Mouse (Mus musculus) olfactory bulb, adult 2 months (tissue): Measurements from ENCODE around the gene Tbx15. TPM values are rescaled to one million over a fixed set of nuclear protein-coding genes. Genes with fewer than 3 reads are reported as not detected.

ENCODE experiments used
- H3K27ac ChIP-seq: fragments of 200-500 bp; 2 replicates; pipeline ENCODE4 v1.5.1; 2012; ENCODE audit warnings: low read depth, low read length; ENCODE audit not compliant: insufficient read depth
- H3K4me1 ChIP-seq: fragments of 200-500 bp; 2 replicates; pipeline ENCODE4 v1.6.1; 2012; ENCODE audit warnings: low read length; ENCODE audit not compliant: control insufficient read depth, insufficient read depth
- H3K4me3 ChIP-seq: fragments of 200-500 bp; 2 replicates; pipeline ENCODE4 v1.5.1; 2012; ENCODE audit warnings: mild to moderate bottlenecking, low read depth, low read length, moderate library complexity; ENCODE audit not compliant: insufficient read depth
- CTCF ChIP-seq: fragments of 200-500 bp; IDR thresholded peaks from 2 replicates; pipeline ENCODE4 v1.5.1; 2012; ENCODE audit warnings: low read depth, mild to moderate bottlenecking, low read length, moderate library complexity; ENCODE audit not compliant: insufficient read depth
- POLR2A ChIP-seq: fragments of 200-500 bp; IDR thresholded peaks from 2 replicates; pipeline ENCODE4 v1.6.1; 2012; ENCODE audit warnings: mild to moderate bottlenecking, low read depth, low read length, moderate library complexity; ENCODE audit not compliant: insufficient read depth
- WGBS: fragments of 180-500 bp; shearing (Covaris S2); methylation state at CpG from one replicate; pipeline ENCODE4 v1.1.7; 2018; 5-methylcytosine and 5-hydroxymethylcytosine counted together
- polyA plus RNA-seq: library from polyadenylated mRNA; stranded (reverse); fragments of >200 nt; gene quantifications from 2 replicates; pipeline ENCODE4 v1.2.4, GENCODE M21; 2012; ENCODE audit warnings: low replicate concordance; ENCODE audit not compliant: missing spikeins, insufficient read depth, insufficient read length

The Tbx15 gene
- polyA plus RNA-seq, 1 experiment, result not detected

- Histone ChIP-seq H3K4me3 (no peak overlapping the region), H3K4me1 (no peaks in the 10 kb centered on the region), H3K27ac (no peak overlapping the region)
- WGBS, result 59% methylated on average over 7 of the region's 7 CpGs
- TF ChIP-seq CTCF (no peak), POLR2A (no peak)
Observed at GRCm38 (mm10) chr3:99311943-99312635, 71.9 kb downstream of the Tbx15 start.

- TF ChIP-seq POLR2A, result no peak
- TF ChIP-seq CTCF, result no peak
- WGBS, result 88% methylated on average over 2 of the region's 2 CpGs
- no peaks in the 10 kb centered on the region for H3K4me1 ChIP-seq
- no peak overlapping the region for H3K27ac ChIP-seq
- H3K4me3 ChIP-seq, result no peak overlapping the region
Observed at GRCm38 (mm10) chr3:99322345-99322744, 82.2 kb downstream of the Tbx15 start.

- no peak overlapping the region for H3K27ac ChIP-seq
- no peaks in the 10 kb centered on the region for H3K4me1 ChIP-seq
- TF ChIP-seq CTCF, result no peak
- TF ChIP-seq POLR2A, result no peak
- 81% methylated on average over 5 of the region's 5 CpGs for WGBS
- no peak overlapping the region for H3K4me3 ChIP-seq
Observed at GRCm38 (mm10) chr3:99329316-99329715, 89.1 kb downstream of the Tbx15 start.

GRCm38 (mm10) chr3:99331086-99331485, 90.9 kb downstream of the Tbx15 start:
- Histone ChIP-seq H3K27ac (no peak overlapping the region), H3K4me1 (no peaks in the 10 kb centered on the region), H3K4me3 (no peak overlapping the region)
- 93% methylated on average over 8 of the region's 8 CpGs for WGBS
- TF ChIP-seq CTCF (no peak), POLR2A (no peak)

- TF ChIP-seq POLR2A, result no peak
- no peak for TF ChIP-seq CTCF
- no peak overlapping the region for H3K27ac ChIP-seq
- H3K4me1 ChIP-seq, result no peaks in the 10 kb centered on the region
- 72% methylated on average over 2 of the region's 2 CpGs for WGBS
- no peak overlapping the region for H3K4me3 ChIP-seq
Observed at GRCm38 (mm10) chr3:99336866-99337265, 96.7 kb downstream of the Tbx15 start.

- 52% methylated on average over 1 of the region's 1 CpGs for WGBS
- TF ChIP-seq POLR2A (no peak), CTCF (no peak)
- no peak overlapping the region for H3K27ac ChIP-seq
- H3K4me1 ChIP-seq, result no peaks in the 10 kb centered on the region
- H3K4me3 ChIP-seq, result no peak overlapping the region
Observed at GRCm38 (mm10) chr3:99338756-99339155, 98.6 kb downstream of the Tbx15 start.

GRCm38 (mm10) chr3:99340021-99340420, 99.8 kb downstream of the Tbx15 start:
- TF ChIP-seq CTCF, result no peak

GRCm38 (mm10) chr3:99379616-99380250, 139.6 kb downstream of the Tbx15 start:
- no peaks in the 10 kb centered on the region for H3K4me1 ChIP-seq
- H3K27ac ChIP-seq, result no peak overlapping the region
- no peak overlapping the region for H3K4me3 ChIP-seq
- no peak for TF ChIP-seq CTCF
- no peak for TF ChIP-seq POLR2A
- 93% methylated on average over 2 of the region's 2 CpGs for WGBS

More at GRCm38 (mm10) chr3:99340021-99340420, 99.8 kb downstream of the Tbx15 start:
- no peak overlapping the region for H3K27ac ChIP-seq
- 87% methylated on average over 3 of the region's 3 CpGs for WGBS
- H3K4me3 ChIP-seq, result no peak overlapping the region
- H3K4me1 ChIP-seq, result no peaks in the 10 kb centered on the region

GRCm38 (mm10) chr3:99387127-99387526, 146.9 kb downstream of the Tbx15 start:
- Histone ChIP-seq H3K4me3 (no peak overlapping the region), H3K4me1 (no peaks in the 10 kb centered on the region), H3K27ac (no peak overlapping the region)
- 59% methylated on average over 3 of the region's 4 CpGs for WGBS
- no peak for TF ChIP-seq CTCF
- no peak for TF ChIP-seq POLR2A

Other genes starting within 250 kb of the Tbx15 start
- gene Wars2, start 99.3 kb upstream of the Tbx15 start, polyA plus RNA-seq, result not detected in 2 replicates